Mouse (Mus musculus): Measurements from ENCODE around the gene Cep152. TPM values are rescaled to one million over a fixed set of nuclear protein-coding genes. Genes with fewer than 3 reads are reported as not detected.
A peak's percentile ranks its signal among the peaks of the same experiment; 100 is the strongest.

Cep152 gene
- total RNA-seq, 2 experiments from 2014 or later: 2.6 to 2.7 TPM

GRCm38 (mm10) chr2:125626536-125626935 is 1.6 kb upstream of the Cep152 start:
- DNase-seq: no peak

GRCm38 (mm10) chr2:125624127-125624685 is 707 bp downstream of the Cep152 start:
- no peak for DNase-seq

GRCm38 (mm10) chr2:125623211-125623610 is 1.7 kb downstream of the Cep152 start:
- no peak for DNase-seq

- DNase-seq: no peak
These were observed 4.6 kb downstream of the Cep152 start for GRCm38 (mm10) chr2:125620213-125620907.

GRCm38 (mm10) chr2:125615858-125616424 is 9.0 kb downstream of the Cep152 start:
- no peak for DNase-seq

GRCm38 (mm10) chr2:125615440-125615839 is 9.5 kb downstream of the Cep152 start:
- no peak for DNase-seq

GRCm38 (mm10) chr2:125606220-125606845 is 18.6 kb downstream of the Cep152 start:
- peak in 1 of 2 experiments; percentile 35 for DNase-seq

GRCm38 (mm10) chr2:125604646-125605045 is 20.3 kb downstream of the Cep152 start:
- peak; percentile 53 to 67 for DNase-seq

GRCm38 (mm10) chr2:125602970-125603369 is 21.9 kb downstream of the Cep152 start:
- DNase-seq: no peak

GRCm38 (mm10) chr2:125598958-125599357 is 26.0 kb downstream of the Cep152 start:
- DNase-seq: no peak

- DNase-seq: no peak
These were observed 26.7 kb downstream of the Cep152 start for GRCm38 (mm10) chr2:125598251-125598650.

- no peak for DNase-seq
These were observed 30.1 kb downstream of the Cep152 start for GRCm38 (mm10) chr2:125594786-125595185.

- no peak for DNase-seq
These were observed 30.8 kb downstream of the Cep152 start for GRCm38 (mm10) chr2:125594072-125594471.

- DNase-seq: no peak
These were observed 33.0 kb downstream of the Cep152 start for GRCm38 (mm10) chr2:125591895-125592294.

- DNase-seq: no peak
These were observed 35.6 kb downstream of the Cep152 start for GRCm38 (mm10) chr2:125589287-125589686.

GRCm38 (mm10) chr2:125581081-125581480 is 43.8 kb downstream of the Cep152 start:
- DNase-seq: no peak

GRCm38 (mm10) chr2:125577670-125578069 is 47.2 kb downstream of the Cep152 start:
- DNase-seq: no peak

GRCm38 (mm10) chr2:125576498-125576897 is 48.4 kb downstream of the Cep152 start:
- DNase-seq: no peak

GRCm38 (mm10) chr2:125575766-125576165 is 49.1 kb downstream of the Cep152 start:
- no peak for DNase-seq

GRCm38 (mm10) chr2:125563884-125564283 is 61.0 kb downstream of the Cep152 start:
- no peak for DNase-seq

- DNase-seq: no peak
These were observed 62.5 kb downstream of the Cep152 start for GRCm38 (mm10) chr2:125562407-125562806.

- no peak for DNase-seq
These were observed 64.9 kb downstream of the Cep152 start for GRCm38 (mm10) chr2:125560037-125560436.

All from adrenal gland, postnatal 36 days (tissue).